Mouse (Mus musculus) retina, postnatal 7 days (tissue): ENCODE results near the gene Srgap2.

Experiments
- DNase-seq: peaks from one replicate; pipeline ENCODE4 v3.0.0-alpha.2; 2012; ENCODE audit warnings: low read depth, low spot score

Srgap2 gene

GRCm38 (mm10) chr1:131417821-131418660 lies 109.1 kb downstream of the Srgap2 start:
- peak; percentile 36 for DNase-seq

GRCm38 (mm10) chr1:131417059-131417750 lies 109.9 kb downstream of the Srgap2 start:
- DNase-seq, result no peak

GRCm38 (mm10) chr1:131403567-131403966 lies 123.6 kb downstream of the Srgap2 start:
- no peak for DNase-seq

- no peak for DNase-seq
Observed at GRCm38 (mm10) chr1:131400844-131401243, 126.3 kb downstream of the Srgap2 start.

- DNase-seq, result no peak
Observed at GRCm38 (mm10) chr1:131398181-131398580, 129.0 kb downstream of the Srgap2 start.

- no peak for DNase-seq
Observed at GRCm38 (mm10) chr1:131384406-131384805, 142.7 kb downstream of the Srgap2 start.

GRCm38 (mm10) chr1:131382184-131382583 lies 145.0 kb downstream of the Srgap2 start:
- DNase-seq, result no peak

GRCm38 (mm10) chr1:131380254-131380653 lies 146.9 kb downstream of the Srgap2 start:
- no peak for DNase-seq

- DNase-seq, result no peak
Observed at GRCm38 (mm10) chr1:131378914-131379474, 148.2 kb downstream of the Srgap2 start.

GRCm38 (mm10) chr1:131378081-131378913 lies 148.9 kb downstream of the Srgap2 start:
- DNase-seq, result no peak

- no peak for DNase-seq
Observed at GRCm38 (mm10) chr1:131365832-131366231, 161.3 kb downstream of the Srgap2 start.

GRCm38 (mm10) chr1:131364432-131364831 lies 162.7 kb downstream of the Srgap2 start:
- no peak for DNase-seq

- DNase-seq, result no peak
Observed at GRCm38 (mm10) chr1:131363887-131364286, 163.3 kb downstream of the Srgap2 start.

- no peak for DNase-seq
Observed at GRCm38 (mm10) chr1:131362089-131362488, 165.1 kb downstream of the Srgap2 start.

GRCm38 (mm10) chr1:131360800-131361199 lies 166.4 kb downstream of the Srgap2 start:
- DNase-seq, result no peak

- DNase-seq, result no peak
Observed at GRCm38 (mm10) chr1:131359609-131360008, 167.5 kb downstream of the Srgap2 start.

GRCm38 (mm10) chr1:131357213-131357612 lies 169.9 kb downstream of the Srgap2 start:
- DNase-seq, result no peak

- no peak for DNase-seq
Observed at GRCm38 (mm10) chr1:131351436-131351835, 175.7 kb downstream of the Srgap2 start.

- no peak for DNase-seq
Observed at GRCm38 (mm10) chr1:131349993-131350510, 177.1 kb downstream of the Srgap2 start.

GRCm38 (mm10) chr1:131347708-131348107 lies 179.4 kb downstream of the Srgap2 start:
- no peak for DNase-seq

GRCm38 (mm10) chr1:131346916-131347555 lies 180.1 kb downstream of the Srgap2 start:
- DNase-seq, result no peak
